Mouse (Mus musculus): ENCODE data around the gene Pkp1. TPM values are rescaled to one million over a fixed set of nuclear protein-coding genes. Genes with fewer than 3 reads are reported as not detected.

Gene Pkp1
- total RNA-seq, 2 experiments from 2014 or later = 0.39 to 0.44 TPM

DNA sequence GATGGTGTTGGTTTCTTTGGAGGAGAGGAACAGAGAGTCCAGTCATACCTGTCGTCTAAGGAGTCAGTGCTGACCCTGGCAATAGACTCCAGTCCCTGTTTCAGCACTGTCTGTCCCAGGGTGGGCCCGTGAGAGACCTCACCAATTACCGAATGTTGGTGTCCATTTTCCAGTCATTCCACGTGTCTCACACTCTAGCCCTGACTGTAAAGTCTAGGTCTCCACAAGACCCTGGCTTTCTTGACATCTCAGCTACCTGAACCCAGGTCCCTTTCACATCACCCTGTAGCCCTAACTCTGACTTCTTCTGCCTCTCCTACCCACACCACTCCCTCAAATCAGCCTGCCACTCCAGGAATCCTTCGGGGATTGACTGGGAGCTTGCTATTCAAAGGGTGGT is 56.4 kb downstream of the Pkp1 start:
- intact Hi-C loops (cut with DNase I) = no loop called here
- DNase-seq (ENCODE audit: low spot score in 2 of 2) = no peak

- intact Hi-C loops (cut with DNase I) = no loop called here
- DNase-seq (ENCODE audit: low spot score in 2 of 2) = no peak
Observed at GRCm38 (mm10) chr1:135861980-135862552, 56.9 kb downstream of the Pkp1 start.

DNA sequence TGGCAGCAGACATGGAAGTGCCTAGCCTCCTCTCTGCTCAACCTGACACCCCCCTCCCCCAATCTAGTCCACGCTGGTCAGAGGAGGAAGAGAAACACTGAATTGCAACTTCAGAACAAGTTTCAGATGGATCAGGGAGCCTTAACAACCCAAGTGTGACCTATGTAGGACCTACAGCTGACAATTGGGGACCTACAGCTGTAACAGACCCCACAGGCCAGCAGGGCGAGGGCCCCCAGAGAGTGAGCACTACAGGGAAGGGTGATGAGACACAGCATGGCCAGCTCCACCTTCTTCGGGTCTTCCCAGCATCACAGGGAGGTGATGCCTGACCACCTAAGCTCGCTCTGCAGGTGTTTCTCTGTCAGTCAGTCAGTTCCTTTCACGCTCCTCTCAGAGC is 57.9 kb downstream of the Pkp1 start:
- intact Hi-C loops (cut with DNase I) = no loop called here
- no peak for DNase-seq (ENCODE audit: low spot score in 2 of 2)

DNA sequence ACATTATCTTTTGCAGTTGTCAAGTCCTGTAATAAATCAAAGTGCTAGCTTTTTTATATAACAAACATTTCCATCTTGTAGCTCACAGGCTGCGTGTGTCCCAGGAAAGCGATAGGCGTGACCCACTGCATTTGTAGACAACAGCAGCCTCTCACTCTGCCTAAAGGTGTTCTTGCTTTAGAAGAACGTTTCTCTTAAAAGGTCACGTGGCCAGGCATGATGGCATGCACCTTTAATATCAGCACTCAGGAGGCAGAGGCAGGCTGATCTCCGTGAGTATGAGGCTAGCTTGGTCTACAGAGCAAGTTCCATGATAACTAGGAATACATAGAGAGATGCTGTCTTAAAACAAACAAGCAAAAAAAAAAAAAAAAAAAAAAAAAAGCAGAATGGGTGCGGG is 60.5 kb downstream of the Pkp1 start:
- intact Hi-C loops (cut with DNase I) = no loop called here
- no peak for DNase-seq (ENCODE audit: low spot score in 2 of 2)

DNA sequence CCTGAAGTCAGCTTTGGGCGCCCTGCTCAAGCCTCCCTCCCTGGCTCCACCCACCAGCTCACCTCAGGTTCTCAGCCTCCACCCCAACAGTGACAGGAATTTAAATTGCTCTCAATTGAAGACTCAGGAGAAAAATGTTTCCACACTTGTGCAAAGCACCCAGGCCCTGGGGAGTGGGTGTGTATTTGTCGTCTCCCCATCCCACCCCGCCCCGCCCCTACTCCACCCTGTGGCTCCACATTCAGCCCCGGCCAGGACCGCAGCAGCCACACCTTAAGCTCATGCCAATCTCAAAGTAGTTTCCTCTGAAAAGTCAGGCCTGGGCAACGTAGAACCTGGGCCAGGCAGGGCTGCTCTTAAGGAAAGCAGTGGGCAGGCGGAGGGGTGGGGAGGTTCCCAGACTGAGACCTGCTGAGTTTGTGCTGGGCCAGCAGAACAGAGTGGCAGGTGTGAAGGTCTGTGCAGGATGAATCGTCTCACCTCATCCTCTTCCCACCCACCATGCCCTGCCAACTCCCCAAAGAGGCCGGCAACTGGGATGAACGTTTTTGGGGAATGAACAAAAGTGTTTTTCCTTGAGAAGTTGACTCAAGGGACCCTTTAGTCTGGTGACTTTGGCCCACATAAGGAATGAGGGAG is 61.8 kb downstream of the Pkp1 start:
- no peak for DNase-seq (ENCODE audit: low spot score in 2 of 2)
- intact Hi-C loops (cut with DNase I) = no loop called here

GRCm38 (mm10) chr1:135856070-135856469 is 62.9 kb downstream of the Pkp1 start:
- DNase-seq (ENCODE audit: low spot score in 2 of 2) = no peak
- intact Hi-C loops (cut with DNase I) = no loop called here

GRCm38 (mm10) chr1:135855344-135855687 is 63.7 kb downstream of the Pkp1 start:
- DNase-seq (ENCODE audit: low spot score in 2 of 2) = no peak
- intact Hi-C loops (cut with DNase I) = no loop called here

- intact Hi-C loops (cut with DNase I) = no loop called here
- no peak for DNase-seq (ENCODE audit: low spot score in 2 of 2)
Observed at GRCm38 (mm10) chr1:135854591-135855343, 64.2 kb downstream of the Pkp1 start.

DNA sequence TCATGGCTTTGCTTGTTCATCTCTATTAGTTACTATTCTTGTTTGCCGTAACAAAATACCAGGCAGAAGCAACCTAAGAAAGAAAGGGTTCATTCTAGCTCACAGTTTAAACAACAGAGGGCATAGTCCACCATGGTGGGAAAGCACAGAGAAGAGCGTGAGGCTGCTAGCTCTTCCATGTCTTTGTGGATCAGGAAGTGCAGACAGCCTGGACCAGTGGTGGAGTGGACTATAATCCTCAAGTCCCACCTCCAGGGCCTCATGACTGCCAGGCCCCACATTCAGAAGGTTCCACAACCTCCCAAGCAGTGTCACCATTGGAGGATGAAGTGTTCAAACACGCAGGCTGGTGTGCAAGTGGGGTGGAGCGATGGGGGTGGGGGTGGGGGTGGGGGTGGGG is 65.8 kb downstream of the Pkp1 start:
- intact Hi-C loops (cut with DNase I) = no loop called here

GRCm38 (mm10) chr1:135852044-135852756 is 66.8 kb downstream of the Pkp1 start:
- intact Hi-C loops (cut with DNase I) = no loop called here
- DNase-seq (ENCODE audit: low spot score in 2 of 2) = no peak

More for the DNA sequence above, 65.8 kb downstream of the Pkp1 start:
- no peak for DNase-seq (ENCODE audit: low spot score in 2 of 2)

GRCm38 (mm10) chr1:135850722-135851512 is 68.1 kb downstream of the Pkp1 start:
- DNase-seq (ENCODE audit: low spot score in 2 of 2) = peak in 1 of 2 experiments; percentile 14
- intact Hi-C loops (cut with DNase I) = no loop called here

- intact Hi-C loops (cut with DNase I) = no loop called here
- DNase-seq (ENCODE audit: low spot score in 2 of 2) = no peak
Observed at GRCm38 (mm10) chr1:135847611-135848351, 71.2 kb downstream of the Pkp1 start.

- no peak for DNase-seq (ENCODE audit: low spot score in 2 of 2)
- intact Hi-C loops (cut with DNase I) = no loop called here
Observed at GRCm38 (mm10) chr1:135847139-135847562, 71.9 kb downstream of the Pkp1 start.

DNA sequence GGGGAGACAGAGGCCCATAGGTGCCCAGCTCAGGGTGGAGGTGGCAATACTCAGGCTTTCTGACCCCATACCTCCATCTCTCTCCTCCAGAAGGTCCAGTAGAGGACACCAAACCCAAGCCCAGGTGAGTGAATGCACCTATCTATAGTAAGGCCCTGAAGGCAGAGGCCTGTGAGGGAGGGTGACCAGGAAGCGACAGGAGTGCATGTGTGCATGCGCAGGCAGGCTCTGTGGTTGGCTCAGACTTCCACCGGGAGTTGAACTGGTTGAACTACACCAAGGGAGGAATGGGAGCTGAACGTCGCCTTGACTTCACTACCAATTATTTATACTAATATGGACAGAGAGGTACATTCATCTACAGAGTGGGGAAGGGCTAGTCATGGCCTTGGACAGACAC is 72.4 kb downstream of the Pkp1 start:
- DNase-seq (ENCODE audit: low spot score in 2 of 2) = no peak
- intact Hi-C loops (cut with DNase I) = no loop called here

- DNase-seq (ENCODE audit: low spot score in 2 of 2) = no peak
Observed at GRCm38 (mm10) chr1:135844481-135844880, 74.5 kb downstream of the Pkp1 start.

GRCm38 (mm10) chr1:135843519-135844262 is 75.3 kb downstream of the Pkp1 start:
- intact Hi-C loops (cut with DNase I) = no loop called here
- DNase-seq (ENCODE audit: low spot score in 2 of 2) = no peak

More at GRCm38 (mm10) chr1:135844481-135844880, 74.5 kb downstream of the Pkp1 start:
- intact Hi-C loops (cut with DNase I) = no loop called here

- intact Hi-C loops (cut with DNase I) = no loop called here
- DNase-seq (ENCODE audit: low spot score in 2 of 2) = peak in 1 of 2 experiments; percentile 13
Observed at GRCm38 (mm10) chr1:135840675-135841395, 78.2 kb downstream of the Pkp1 start.

GRCm38 (mm10) chr1:135839065-135839464 is 79.9 kb downstream of the Pkp1 start:
- intact Hi-C loops (cut with DNase I) = no loop called here
- no peak for DNase-seq (ENCODE audit: low spot score in 2 of 2)

Data from left cerebral cortex, postnatal 36 days (tissue).